Mouse (Mus musculus) liver, embryonic 11.5 days (tissue): Measurements from ENCODE around the gene Prpf4. TPM values are rescaled to one million over a fixed set of nuclear protein-coding genes. Genes with fewer than 3 reads are reported as not detected.

ENCODE experiments used
- ATAC-seq: fragments of 200-750 bp; cut with Nextera tagmentation; replicated peaks from 2 replicates; pipeline ENCODE4 v1.8.0; 2017; ENCODE audit warnings: moderate number of reproducible peaks, mild to moderate bottlenecking, moderate TSS enrichment, moderate library complexity; ENCODE audit not compliant: low FRiP score
- DNase-seq: peaks from one replicate; pipeline ENCODE4 v3.0.0-alpha.2; 2017; ENCODE audit warnings: low spot score
- H3K27ac ChIP-seq: fragments of 300-500 bp; sonication (generic); 2 replicates; pipeline ENCODE4 v1.5.1; 2014; ENCODE audit warnings: mild to moderate bottlenecking, low read depth, low read length, control low read depth
- H3K27me3 ChIP-seq: fragments of 300-500 bp; sonication (generic); replicated peaks from 2 replicates; pipeline ENCODE4 v1.6.1; 2014; ENCODE audit warnings: low read length, mixed read lengths; ENCODE audit not compliant: control insufficient read depth, insufficient read depth
- H3K36me3 ChIP-seq: fragments of 300-500 bp; sonication (generic); 2 replicates; pipeline ENCODE4 v1.6.1; 2014; ENCODE audit warnings: mild to moderate bottlenecking, low read length, moderate library complexity, mixed read lengths; ENCODE audit not compliant: control insufficient read depth, insufficient read depth
- H3K4me1 ChIP-seq: fragments of 300-500 bp; sonication (generic); replicated peaks from 2 replicates; pipeline ENCODE4 v1.6.1; 2014; ENCODE audit warnings: low read length, mixed read lengths; ENCODE audit not compliant: control insufficient read depth, insufficient read depth
- H3K4me2 ChIP-seq: fragments of 300-500 bp; sonication (generic); 2 replicates; pipeline ENCODE4 v1.6.1; 2014; ENCODE audit warnings: mild to moderate bottlenecking, control low read depth, moderate library complexity
- H3K4me3 ChIP-seq: fragments of 300-500 bp; sonication (generic); 2 replicates; pipeline ENCODE4 v1.5.1; 2014; ENCODE audit warnings: low read depth, low read length, control low read depth
- H3K9ac ChIP-seq: fragments of 300-500 bp; sonication (generic); 2 replicates; pipeline ENCODE4 v1.6.1; 2014; ENCODE audit warnings: low read depth, low read length, control low read depth
- H3K9me3 ChIP-seq: fragments of 300-500 bp; sonication (generic); 2 replicates; pipeline ENCODE4 v1.6.1; 2016; ENCODE audit warnings: low read length, inconsistent platforms, mixed read lengths; ENCODE audit not compliant: control insufficient read depth
- WGBS: fragments of 180-500 bp; shearing (Covaris S2); extraction: QIAGEN DNeasy Blood & Tissue Kit; methylation state at CpG from one replicate; pipeline ENCODE4 v1.1.7; 2014; 5-methylcytosine and 5-hydroxymethylcytosine counted together
- polyA plus RNA-seq: library from polyadenylated mRNA; unstranded; fragments of >200 nt; fragmentation: Nextera tagmentation; extraction: Ambion mirVana; gene quantifications from 2 replicates; pipeline ENCODE4 v1.2.1, GENCODE M21; 2014

The Prpf4 gene
- polyA plus RNA-seq, 1 experiment from 2014 or later, result 30.7 TPM

GRCm38 (mm10) chr4:62366291-62366690 lies 42.3 kb upstream of the Prpf4 start:
- no peaks in the 10 kb centered on the region for H3K36me3 ChIP-seq
- peaks cover 51% of the 10 kb centered on the region for H3K4me1 ChIP-seq
- DNase-seq (no peak), ATAC-seq (no peak)
- 79% methylated on average over 4 of the region's 4 CpGs for WGBS
- H3K9me3 ChIP-seq, result no peaks in the 10 kb centered on the region
- H3K27me3 ChIP-seq, result no peaks in the 10 kb centered on the region
- H3K4me2 ChIP-seq, result no peak overlapping the region
- no peak overlapping the region for H3K4me3 ChIP-seq
- no peak overlapping the region; the same call in 1 of the 2 replicates for H3K27ac ChIP-seq
- H3K9ac ChIP-seq, result no peak overlapping the region

GRCm38 (mm10) chr4:62367586-62367985 lies 41.0 kb upstream of the Prpf4 start:
- Histone ChIP-seq H3K27ac (0 out of 2 replicates have a peak overlapping the region, but pooled peaks have one; percentile 38), H3K27me3 (no peaks in the 10 kb centered on the region), H3K4me3 (no peak overlapping the region), H3K9ac (no peak overlapping the region), H3K36me3 (no peaks in the 10 kb centered on the region), H3K4me1 (peaks cover 58% of the 10 kb centered on the region), H3K4me2 (peak overlapping the region; percentile 20; the same call in 1 of the 2 replicates), H3K9me3 (no peaks in the 10 kb centered on the region)
- ATAC-seq (no peak), DNase-seq (no peak)
- WGBS, result 77% methylated on average over 6 of the region's 6 CpGs

- WGBS, result 21% methylated on average over 3 of the region's 3 CpGs
- no peaks in the 10 kb centered on the region for H3K36me3 ChIP-seq
- peak; percentile 81 for ATAC-seq
- H3K4me1 ChIP-seq, result peaks cover 69% of the 10 kb centered on the region
- H3K4me3 ChIP-seq, result no peak overlapping the region
- peak overlapping the region; percentile 48 for H3K4me2 ChIP-seq
- H3K27me3 ChIP-seq, result no peaks in the 10 kb centered on the region
- DNase-seq, result no peak
- peak overlapping the region; percentile 34; the same call in 1 of the 2 replicates for H3K9ac ChIP-seq
- H3K9me3 ChIP-seq, result no peaks in the 10 kb centered on the region
- peak overlapping the region; percentile 87 for H3K27ac ChIP-seq
These were observed 39.5 kb upstream of the Prpf4 start for GRCm38 (mm10) chr4:62369091-62369490.

- Histone ChIP-seq H3K9ac (no peak overlapping the region), H3K27me3 (no peaks in the 10 kb centered on the region), H3K4me2 (no peak overlapping the region; the same call in 1 of the 2 replicates), H3K27ac (no peak overlapping the region), H3K4me3 (no peak overlapping the region), H3K36me3 (no peaks in the 10 kb centered on the region), H3K9me3 (no peaks in the 10 kb centered on the region), H3K4me1 (peaks cover 70% of the 10 kb centered on the region)
- no peak for DNase-seq
- 57% methylated on average over 1 of the region's 1 CpGs for WGBS
- ATAC-seq, result no peak
These were observed 36.2 kb upstream of the Prpf4 start for GRCm38 (mm10) chr4:62372410-62372809.

GRCm38 (mm10) chr4:62372818-62373520 lies 35.6 kb upstream of the Prpf4 start:
- Histone ChIP-seq H3K4me2 (no peak overlapping the region; the same call in 1 of the 2 replicates), H3K9me3 (no peaks in the 10 kb centered on the region), H3K9ac (no peak overlapping the region), H3K27ac (no peak overlapping the region), H3K4me1 (peaks cover 64% of the 10 kb centered on the region), H3K4me3 (no peak overlapping the region), H3K36me3 (no peaks in the 10 kb centered on the region), H3K27me3 (no peaks in the 10 kb centered on the region)
- no peak for DNase-seq
- ATAC-seq, result peak; percentile 57
- WGBS, result 72% methylated on average over 9 of the region's 9 CpGs

- peaks cover 59% of the 10 kb centered on the region for H3K4me1 ChIP-seq
- WGBS, result 70% methylated on average over 7 of the region's 7 CpGs
These were observed 34.9 kb upstream of the Prpf4 start for GRCm38 (mm10) chr4:62373668-62374067.

GRCm38 (mm10) chr4:62374342-62374741 lies 34.3 kb upstream of the Prpf4 start:
- Histone ChIP-seq H3K9ac (no peak overlapping the region), H3K9me3 (no peaks in the 10 kb centered on the region), H3K4me1 (peaks cover 52% of the 10 kb centered on the region), H3K27ac (no peak overlapping the region; the same call in 1 of the 2 replicates), H3K4me3 (no peak overlapping the region), H3K36me3 (no peaks in the 10 kb centered on the region), H3K27me3 (no peaks in the 10 kb centered on the region), H3K4me2 (peak overlapping the region; percentile 30)
- DNase-seq (no peak), ATAC-seq (peak; percentile 71)
- 53% methylated on average over 4 of the region's 4 CpGs for WGBS

More at GRCm38 (mm10) chr4:62373668-62374067, 34.9 kb upstream of the Prpf4 start:
- Histone ChIP-seq H3K36me3 (no peaks in the 10 kb centered on the region), H3K27me3 (no peaks in the 10 kb centered on the region), H3K4me3 (no peak overlapping the region), H3K9me3 (no peaks in the 10 kb centered on the region), H3K27ac (no peak overlapping the region), H3K4me2 (no peak overlapping the region), H3K9ac (no peak overlapping the region)
- DNase-seq, result no peak
- no peak for ATAC-seq

- Histone ChIP-seq H3K4me2 (no peak overlapping the region), H3K4me1 (peaks cover 39% of the 10 kb centered on the region), H3K9me3 (no peaks in the 10 kb centered on the region), H3K36me3 (no peaks in the 10 kb centered on the region), H3K27ac (no peak overlapping the region), H3K4me3 (no peak overlapping the region), H3K9ac (no peak overlapping the region), H3K27me3 (no peaks in the 10 kb centered on the region)
- 82% methylated on average over 2 of the region's 2 CpGs for WGBS
- no peak for DNase-seq
- ATAC-seq, result no peak
These were observed 32.5 kb upstream of the Prpf4 start for GRCm38 (mm10) chr4:62376123-62376522.
